Mouse (Mus musculus) activated CD4-positive, CD25-positive, alpha-beta regulatory T cell, adult 4 months (primary cell): Measurements from ENCODE around the gene Lrrk1. TPM values are rescaled to one million over a fixed set of nuclear protein-coding genes. Genes with fewer than 3 reads are reported as not detected.
"Not testable (repeated sequence)": the region's sequence is repeated elsewhere in the genome, so short reads cannot be mapped to it uniquely, and the experiment has no call there.

Experiments
- ATAC-seq: one replicate; pipeline ENCODE4 v1.8.0; 2017
- polyA plus RNA-seq, 2 experiments: library from polyadenylated mRNA; unstranded; fragments of 100-300 nt; shearing (Covaris generic); gene quantifications; one replicate each; pipeline ENCODE4 v1.2.1; 2017

Lrrk1 gene
- polyA plus RNA-seq, 2 experiments from 2014 or later: 1.2 to 2.6 TPM

GRCm38 (mm10) chr7:66219794-66220227 lies 168.3 kb downstream of the Lrrk1 start:
- ATAC-seq: no peak

- ATAC-seq: no peak
Measured at GRCm38 (mm10) chr7:66219028-66219793, 168.9 kb downstream of the Lrrk1 start.

GRCm38 (mm10) chr7:66218193-66219014 lies 169.7 kb downstream of the Lrrk1 start:
- no peak for ATAC-seq

- ATAC-seq: no peak
Measured at GRCm38 (mm10) chr7:66217531-66218094, 170.5 kb downstream of the Lrrk1 start.

GRCm38 (mm10) chr7:66217011-66217410 lies 171.1 kb downstream of the Lrrk1 start:
- no peak for ATAC-seq

- no peak for ATAC-seq
Measured at GRCm38 (mm10) chr7:66215911-66216310, 172.2 kb downstream of the Lrrk1 start.

- ATAC-seq: no peak
Measured at GRCm38 (mm10) chr7:66214477-66214876, 173.7 kb downstream of the Lrrk1 start.

- no peak for ATAC-seq
Measured at GRCm38 (mm10) chr7:66212887-66213286, 175.3 kb downstream of the Lrrk1 start.

GRCm38 (mm10) chr7:66209920-66210319 lies 178.2 kb downstream of the Lrrk1 start:
- no peak for ATAC-seq

GRCm38 (mm10) chr7:66201657-66202056 lies 186.5 kb downstream of the Lrrk1 start:
- ATAC-seq: no peak

GRCm38 (mm10) chr7:66200791-66201450 lies 187.2 kb downstream of the Lrrk1 start:
- no peak for ATAC-seq

- no peak for ATAC-seq
Measured at GRCm38 (mm10) chr7:66200383-66200782, 187.8 kb downstream of the Lrrk1 start.

GRCm38 (mm10) chr7:66199391-66199831 lies 188.7 kb downstream of the Lrrk1 start:
- ATAC-seq: no peak

GRCm38 (mm10) chr7:66198416-66198815 lies 189.7 kb downstream of the Lrrk1 start:
- no peak for ATAC-seq

GRCm38 (mm10) chr7:66196609-66197445 lies 191.3 kb downstream of the Lrrk1 start:
- ATAC-seq: peak; percentile 55

- ATAC-seq: no peak
Measured at GRCm38 (mm10) chr7:66195881-66196280, 192.3 kb downstream of the Lrrk1 start.

GRCm38 (mm10) chr7:66194511-66194910 lies 193.6 kb downstream of the Lrrk1 start:
- no peak for ATAC-seq

GRCm38 (mm10) chr7:66190385-66190784 lies 197.8 kb downstream of the Lrrk1 start:
- not testable (repeated sequence) for ATAC-seq

- no peak for ATAC-seq
Measured at GRCm38 (mm10) chr7:66187581-66188231, 200.4 kb downstream of the Lrrk1 start.

- ATAC-seq: peak; percentile 73
Measured at GRCm38 (mm10) chr7:66185370-66185769, 202.8 kb downstream of the Lrrk1 start.

GRCm38 (mm10) chr7:66184026-66184425 lies 204.1 kb downstream of the Lrrk1 start:
- ATAC-seq: no peak
